Mouse (Mus musculus): ENCODE measurements at regions not wholly inside any gene's neighbourhood (a gene's known extent, or its start where the extent isn't known, plus 50 kb on each side); places are given as distances from the start of the nearest gene placed in this dataset.
"Not testable (repeated sequence)": the region's sequence is repeated elsewhere in the genome, so short reads cannot be mapped to it uniquely, and the experiment has no call there.

GRCm38 (mm10) chr6:48341367-48341766 lies 54.0 kb upstream of the Krba1 start:
- CTCF ChIA-PET, POLR2A ChIA-PET: not testable (repeated sequence)

GRCm38 (mm10) chr6:48336964-48337363 lies 58.4 kb upstream of the Krba1 start:
- CTCF ChIA-PET, POLR2A ChIA-PET: not testable (repeated sequence)

GRCm38 (mm10) chr6:48288011-48288410 lies 107.4 kb upstream of the Krba1 start:
- POLR2A ChIA-PET = interaction anchor here in 1 of 4 experiments (0.6 kb wide), 1 partner anchor 256 kb away, joined by 4 read pairs; no protein-coding TSS in a partner anchor
- CTCF ChIA-PET = no interaction called here

- CTCF ChIA-PET, POLR2A ChIA-PET: not testable (repeated sequence)
These were observed 115.7 kb upstream of the Krba1 start for GRCm38 (mm10) chr6:48279646-48280045.

- CTCF ChIA-PET, POLR2A ChIA-PET: not testable (repeated sequence)
These were observed 133.8 kb upstream of the Krba1 start for GRCm38 (mm10) chr6:48261563-48261962.

- CTCF ChIA-PET, POLR2A ChIA-PET: not testable (repeated sequence)
These were observed 142.4 kb upstream of the Krba1 start for GRCm38 (mm10) chr6:48252989-48253388.

GRCm38 (mm10) chr6:48251954-48252353 lies 143.4 kb upstream of the Krba1 start:
- ChIA-PET POLR2A (no interaction called here), CTCF (no interaction called here)

GRCm38 (mm10) chr6:48244191-48244590 lies 151.2 kb upstream of the Krba1 start:
- CTCF ChIA-PET = interaction anchor here in 1 of 4 experiments (0.6 kb wide), 1 partner anchor 573 kb away, joined by 4 read pairs; no protein-coding TSS in a partner anchor

GRCm38 (mm10) chr6:48227431-48227830 lies 141.0 kb upstream of the Zfp746 start:
- ChIA-PET CTCF (no interaction called here), POLR2A (no interaction called here)

More at GRCm38 (mm10) chr6:48244191-48244590, 151.2 kb upstream of the Krba1 start:
- POLR2A ChIA-PET = interaction anchor here in 1 of 4 experiments (0.7 kb wide), 1 partner anchor 16 kb away, joined by 4 read pairs; no protein-coding TSS in a partner anchor

GRCm38 (mm10) chr6:48224206-48224605 lies 137.8 kb upstream of the Zfp746 start:
- ChIA-PET POLR2A (no interaction called here), CTCF (no interaction called here)

- CTCF ChIA-PET = no interaction called here
- POLR2A ChIA-PET = no interaction called here
These were observed 136.6 kb upstream of the Zfp746 start for GRCm38 (mm10) chr6:48222971-48223370.

GRCm38 (mm10) chr6:48221806-48222205 lies 135.4 kb upstream of the Zfp746 start:
- POLR2A ChIA-PET, CTCF ChIA-PET: not testable (repeated sequence)

GRCm38 (mm10) chr6:48215212-48215611 lies 128.8 kb upstream of the Zfp746 start:
- POLR2A ChIA-PET = no interaction called here
- CTCF ChIA-PET = no interaction called here

- ChIA-PET POLR2A (no interaction called here), CTCF (no interaction called here)
These were observed 123.3 kb upstream of the Zfp746 start for GRCm38 (mm10) chr6:48209739-48210138.

- ChIA-PET CTCF (no interaction called here), POLR2A (no interaction called here)
These were observed 122.7 kb upstream of the Zfp746 start for GRCm38 (mm10) chr6:48209103-48209502.

GRCm38 (mm10) chr6:48205722-48206121 lies 119.3 kb upstream of the Zfp746 start:
- ChIA-PET CTCF (interaction anchor here in 2 of 4 experiments (0.6 kb wide), 3 partner anchors 75 to 269 kb away, joined by 3 to 4 read pairs (median 3); no protein-coding TSS in a partner anchor), POLR2A (no interaction called here)

- ChIA-PET CTCF (no interaction called here), POLR2A (interaction anchor here in 1 of 4 experiments (0.8 kb wide), 1 partner anchor 234 kb away, joined by 3 read pairs; no protein-coding TSS in a partner anchor)
These were observed 113.6 kb upstream of the Zfp746 start for GRCm38 (mm10) chr6:48199951-48200350.

GRCm38 (mm10) chr6:48198806-48199205 lies 112.4 kb upstream of the Zfp746 start:
- CTCF ChIA-PET = no interaction called here
- POLR2A ChIA-PET = no interaction called here

- CTCF ChIA-PET = interaction anchor here in 1 of 4 experiments (0.6 kb wide), 1 partner anchor 420 kb away, joined by 3 read pairs; no protein-coding TSS in a partner anchor
- POLR2A ChIA-PET = no interaction called here
These were observed 111.4 kb upstream of the Zfp746 start for GRCm38 (mm10) chr6:48197696-48198378.

GRCm38 (mm10) chr6:48188363-48188762 lies 102.0 kb upstream of the Zfp746 start:
- CTCF ChIA-PET, POLR2A ChIA-PET: not testable (repeated sequence)

- POLR2A ChIA-PET = no interaction called here
- CTCF ChIA-PET = interaction anchor here in 1 of 4 experiments (0.7 kb wide), 1 partner anchor 277 kb away, joined by 3 read pairs; no protein-coding TSS in a partner anchor
These were observed 98.9 kb upstream of the Zfp746 start for GRCm38 (mm10) chr6:48185311-48185710.
